Mouse (Mus musculus): Measurements from ENCODE around the gene Plch2. TPM values are rescaled to one million over a fixed set of nuclear protein-coding genes. Genes with fewer than 3 reads are reported as not detected.

Plch2 gene
- polyA plus RNA-seq, 1 experiment: 37.6 TPM

DNA sequence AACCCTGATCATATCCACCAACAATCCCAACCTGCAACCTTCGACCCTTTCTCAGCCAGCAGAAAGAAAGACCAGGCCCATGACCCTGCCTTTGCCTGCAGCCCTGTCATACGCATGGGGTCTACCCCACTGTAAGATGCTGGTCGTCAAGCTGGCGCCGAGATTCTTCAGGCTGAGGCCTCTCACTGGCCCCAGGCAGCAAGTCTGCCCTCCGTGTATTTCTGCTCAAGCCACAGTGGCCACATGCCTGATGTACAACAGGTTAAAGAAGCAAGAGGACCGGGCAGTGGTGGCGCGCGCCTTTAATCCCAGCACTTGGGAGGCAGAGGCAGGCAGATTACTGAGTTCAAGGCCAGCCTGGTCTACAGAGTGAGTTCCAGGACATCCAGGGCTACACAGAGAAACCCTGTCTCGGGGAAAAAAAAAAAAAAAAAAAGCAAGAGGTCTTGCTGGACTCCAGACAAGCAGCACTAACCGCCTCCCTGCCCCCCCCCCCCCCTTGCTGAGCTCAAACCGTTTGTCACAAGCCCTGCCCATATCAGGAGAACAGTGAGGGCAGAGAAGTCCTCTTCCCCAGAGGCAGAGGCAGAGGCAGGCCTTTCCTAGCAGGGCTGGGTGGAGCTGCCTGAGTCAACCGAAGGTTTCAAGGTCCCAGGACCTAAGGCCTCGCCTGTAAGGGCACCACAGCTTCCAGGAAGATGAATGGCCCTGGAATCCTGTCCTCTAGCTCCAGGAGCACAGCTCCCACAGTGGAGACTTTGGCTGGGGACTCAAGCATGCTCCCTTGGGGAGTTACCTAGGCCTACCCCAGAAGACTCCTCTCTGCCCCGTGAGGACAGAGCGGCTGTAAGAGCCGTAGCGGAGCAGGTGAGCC lies 74.1 kb downstream of the Plch2 start:
- DNase-seq (ENCODE audit: low read depth): no peak
- TF ChIP-seq CTCF (IDR thresholded peaks at IDR 0.05; ENCODE audit: borderline replicate concordance, extremely low read depth, insufficient read depth, insufficient read length): no peak
- no peak for TF ChIP-seq POLR2A (IDR thresholded peaks at IDR 0.05; ENCODE audit: borderline replicate concordance, extremely low read depth, insufficient read depth, insufficient read length, poor library complexity, severe bottlenecking)

- DNase-seq (ENCODE audit: low read depth): peak; percentile 85
- TF ChIP-seq POLR2A (IDR thresholded peaks at IDR 0.05; ENCODE audit: borderline replicate concordance, extremely low read depth, insufficient read depth, insufficient read length, poor library complexity, severe bottlenecking) (no peak), CTCF (IDR thresholded peaks at IDR 0.05; ENCODE audit: borderline replicate concordance, extremely low read depth, insufficient read depth, insufficient read length) (peak; percentile 80)
Observed at GRCm38 (mm10) chr4:154981530-154981929, 75.1 kb downstream of the Plch2 start.

GRCm38 (mm10) chr4:154981076-154981475 lies 75.5 kb downstream of the Plch2 start:
- no peak for DNase-seq (ENCODE audit: low read depth)
- TF ChIP-seq POLR2A (IDR thresholded peaks at IDR 0.05; ENCODE audit: borderline replicate concordance, extremely low read depth, insufficient read depth, insufficient read length, poor library complexity, severe bottlenecking): no peak
- TF ChIP-seq CTCF (IDR thresholded peaks at IDR 0.05; ENCODE audit: borderline replicate concordance, extremely low read depth, insufficient read depth, insufficient read length): no peak

DNA sequence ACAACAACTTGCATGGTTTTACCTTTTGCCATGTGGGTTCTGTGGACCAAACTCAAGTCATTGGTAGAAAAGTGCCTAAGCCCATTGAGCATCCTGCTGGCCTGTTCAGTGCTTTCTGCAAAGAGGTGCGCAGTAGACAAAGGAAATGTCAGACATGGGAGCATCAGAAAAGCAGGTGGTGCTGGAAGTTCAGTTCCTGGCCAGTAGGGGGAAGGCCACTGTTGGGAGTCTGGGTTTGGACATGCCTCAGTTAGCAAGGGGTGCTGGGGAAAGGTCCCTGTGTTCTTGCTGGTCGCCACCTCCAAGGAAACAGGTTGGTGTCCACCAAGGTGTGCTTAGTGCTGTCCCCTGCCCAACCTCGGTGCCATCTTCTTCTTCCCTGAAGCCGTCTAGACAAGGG lies 76.5 kb downstream of the Plch2 start:
- DNase-seq (ENCODE audit: low read depth): no peak
- TF ChIP-seq CTCF (IDR thresholded peaks at IDR 0.05; ENCODE audit: borderline replicate concordance, extremely low read depth, insufficient read depth, insufficient read length): peak; percentile 53; the same call in 1 of the 2 replicates
- TF ChIP-seq POLR2A (IDR thresholded peaks at IDR 0.05; ENCODE audit: borderline replicate concordance, extremely low read depth, insufficient read depth, insufficient read length, poor library complexity, severe bottlenecking): no peak

DNA sequence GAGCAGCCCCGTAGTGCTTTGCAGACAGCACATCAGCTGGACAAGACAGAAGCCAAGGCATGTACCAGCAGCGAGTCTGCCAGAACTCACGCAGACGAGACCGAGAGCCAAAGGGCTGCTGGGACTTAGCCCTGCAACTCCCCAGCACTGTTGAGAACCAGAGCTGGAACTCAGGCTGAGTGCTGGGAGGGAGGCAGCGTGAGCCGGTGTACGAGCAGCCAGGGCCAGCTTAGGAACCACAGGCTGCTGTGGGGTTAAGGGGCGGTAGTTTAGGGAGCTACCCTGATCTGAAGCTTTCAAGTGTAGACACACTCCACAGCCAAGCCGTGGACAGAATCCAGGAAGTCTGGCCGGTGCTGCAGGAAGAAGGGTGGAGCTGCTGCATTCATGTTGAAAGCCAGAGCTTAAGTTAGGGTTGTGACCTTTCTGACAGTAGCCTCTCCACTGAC lies 82.4 kb downstream of the Plch2 start:
- TF ChIP-seq CTCF (IDR thresholded peaks at IDR 0.05; ENCODE audit: borderline replicate concordance, extremely low read depth, insufficient read depth, insufficient read length): no peak
- TF ChIP-seq POLR2A (IDR thresholded peaks at IDR 0.05; ENCODE audit: borderline replicate concordance, extremely low read depth, insufficient read depth, insufficient read length, poor library complexity, severe bottlenecking): no peak
- no peak for DNase-seq (ENCODE audit: low read depth)

- TF ChIP-seq POLR2A (IDR thresholded peaks at IDR 0.05; ENCODE audit: borderline replicate concordance, extremely low read depth, insufficient read depth, insufficient read length, poor library complexity, severe bottlenecking) (no peak), CTCF (IDR thresholded peaks at IDR 0.05; ENCODE audit: borderline replicate concordance, extremely low read depth, insufficient read depth, insufficient read length) (no peak)
- DNase-seq (ENCODE audit: low read depth): no peak
Observed at GRCm38 (mm10) chr4:154972546-154972945, 84.0 kb downstream of the Plch2 start.

DNA sequence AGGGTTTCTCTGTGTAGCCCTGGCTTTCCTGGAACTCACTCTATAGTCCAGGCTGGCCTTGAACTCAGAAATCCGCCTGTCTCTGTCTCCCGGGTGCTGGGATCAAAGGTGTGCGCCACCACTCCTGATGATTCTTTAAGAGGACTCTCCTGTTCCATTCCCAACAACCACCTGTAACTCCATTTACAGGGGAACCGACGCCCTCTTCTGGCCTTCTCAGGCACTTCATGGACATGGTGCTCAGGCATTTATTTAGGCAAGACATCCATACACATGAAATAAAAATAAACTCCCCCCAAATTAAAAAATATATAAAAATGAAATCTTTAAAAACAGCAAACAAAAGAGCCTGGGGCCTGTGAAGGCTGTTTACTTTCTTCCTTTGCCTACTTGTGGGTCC lies 89.4 kb downstream of the Plch2 start:
- peak; percentile 80 for DNase-seq (ENCODE audit: low read depth)
- peak; percentile 66; the same call in 1 of the 2 replicates for TF ChIP-seq CTCF (IDR thresholded peaks at IDR 0.05; ENCODE audit: borderline replicate concordance, extremely low read depth, insufficient read depth, insufficient read length)
- no peak for TF ChIP-seq POLR2A (IDR thresholded peaks at IDR 0.05; ENCODE audit: borderline replicate concordance, extremely low read depth, insufficient read depth, insufficient read length, poor library complexity, severe bottlenecking)

GRCm38 (mm10) chr4:154965856-154966255 lies 90.7 kb downstream of the Plch2 start:
- TF ChIP-seq CTCF (IDR thresholded peaks at IDR 0.05; ENCODE audit: borderline replicate concordance, extremely low read depth, insufficient read depth, insufficient read length) (no peak), POLR2A (IDR thresholded peaks at IDR 0.05; ENCODE audit: borderline replicate concordance, extremely low read depth, insufficient read depth, insufficient read length, poor library complexity, severe bottlenecking) (no peak)
- DNase-seq (ENCODE audit: low read depth): no peak

GRCm38 (mm10) chr4:154964581-154965235 lies 91.9 kb downstream of the Plch2 start:
- TF ChIP-seq POLR2A (IDR thresholded peaks at IDR 0.05; ENCODE audit: borderline replicate concordance, extremely low read depth, insufficient read depth, insufficient read length, poor library complexity, severe bottlenecking) (no peak), CTCF (IDR thresholded peaks at IDR 0.05; ENCODE audit: borderline replicate concordance, extremely low read depth, insufficient read depth, insufficient read length) (no peak)
- peak; percentile 68 for DNase-seq (ENCODE audit: low read depth)

DNA sequence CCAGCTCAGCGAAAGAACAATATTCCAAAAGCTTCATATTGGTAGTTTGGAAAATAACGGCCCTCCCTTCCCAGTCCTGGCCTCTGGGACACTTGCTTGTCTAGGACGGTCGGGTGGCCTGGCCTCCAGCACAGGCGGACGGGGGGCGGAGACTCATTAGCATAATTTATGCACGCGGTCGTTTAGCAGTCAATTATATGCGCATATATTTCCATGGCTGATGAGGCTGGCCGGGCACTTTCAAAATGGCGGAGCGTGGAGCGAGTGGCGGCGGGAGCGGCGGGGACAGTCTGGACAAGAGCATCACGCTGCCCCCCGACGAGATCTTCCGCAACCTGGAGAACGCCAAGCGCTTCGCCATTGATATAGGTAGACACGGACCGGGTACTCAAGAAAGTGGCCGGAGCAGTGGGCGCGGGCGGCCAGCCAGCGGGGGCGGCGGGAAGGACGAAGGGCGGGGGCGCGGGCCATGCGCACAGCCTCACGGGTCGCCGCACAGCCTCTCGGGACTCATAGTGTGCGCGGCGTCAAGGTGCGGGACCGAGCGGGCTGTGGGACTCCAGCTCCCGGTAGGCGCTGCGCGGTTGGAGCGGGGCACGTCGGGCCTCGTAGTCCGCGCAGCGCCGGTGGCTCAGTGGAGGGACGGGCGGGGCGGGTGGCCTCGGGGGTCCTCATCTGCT lies 92.5 kb downstream of the Plch2 start, which contains the start of gene Pank4:
Gene Pank4 (plus strand): TSS at position 223 of the 680 bp plus-strand sequence.
- TF ChIP-seq CTCF (IDR thresholded peaks at IDR 0.05; ENCODE audit: borderline replicate concordance, extremely low read depth, insufficient read depth, insufficient read length) (no peak), POLR2A (IDR thresholded peaks at IDR 0.05; ENCODE audit: borderline replicate concordance, extremely low read depth, insufficient read depth, insufficient read length, poor library complexity, severe bottlenecking) (peak; percentile 41)
- peak; percentile 97 for DNase-seq (ENCODE audit: low read depth)

Data from brain, embryonic 14.5 days (tissue).